Mouse (Mus musculus): ENCODE data around the gene Olfr986. TPM values are rescaled to one million over a fixed set of nuclear protein-coding genes. Genes with fewer than 3 reads are reported as not detected.
"Not testable (repeated sequence)": the region's sequence is repeated elsewhere in the genome, so short reads cannot be mapped to it uniquely, and the experiment has no call there.

Olfr986 gene
- not detected for total RNA-seq (2021)
- long read RNA-seq, experiment 1: 0 reads
- long read RNA-seq, experiment 2: 0 reads

- no peak for DNase-seq
- intact Hi-C loops (cut with DNase I): no loop called here
Observed at GRCm38 (mm10) chr9:40180620-40181019, at the start of gene Olfr986. Gene Olfr986 (plus strand): TSS chr9:40180920.

GRCm38 (mm10) chr9:40136987-40137688 lies 43.6 kb upstream of the Olfr986 start:
- peak in 1 of 2 experiments; percentile 5 for DNase-seq
- intact Hi-C loops (cut with DNase I): no loop called here

GRCm38 (mm10) chr9:40139484-40139883 lies 41.2 kb upstream of the Olfr986 start:
- intact Hi-C loops (cut with DNase I): no loop called here
- DNase-seq: no peak

GRCm38 (mm10) chr9:40141544-40141943 lies 39.2 kb upstream of the Olfr986 start:
- DNase-seq: no peak
- intact Hi-C loops (cut with DNase I): no loop called here

- DNase-seq: no peak
- intact Hi-C loops (cut with DNase I): no loop called here
Observed at GRCm38 (mm10) chr9:40155118-40155644, 25.5 kb upstream of the Olfr986 start.

- peak; percentile 5 to 12 for DNase-seq
- intact Hi-C loops (cut with DNase I): no loop called here
Observed at GRCm38 (mm10) chr9:40166446-40166845, 14.3 kb upstream of the Olfr986 start.

GRCm38 (mm10) chr9:40177017-40177416 lies 3.7 kb upstream of the Olfr986 start:
- intact Hi-C loops (cut with DNase I): no loop called here
- no peak for DNase-seq

GRCm38 (mm10) chr9:40185166-40185565 lies 4.4 kb downstream of the Olfr986 start:
- intact Hi-C loops (cut with DNase I); DNase-seq: not testable (repeated sequence)

- intact Hi-C loops (cut with DNase I): no loop called here
- DNase-seq: no peak
Observed at GRCm38 (mm10) chr9:40191086-40191876, 10.6 kb downstream of the Olfr986 start.

- intact Hi-C loops (cut with DNase I): no loop called here
Observed at GRCm38 (mm10) chr9:40192098-40193038, 11.6 kb downstream of the Olfr986 start, which contains the start of gene Zfp202. Gene Zfp202 (plus strand): TSS chr9:40192316.

GRCm38 (mm10) chr9:40195981-40196380 lies 15.3 kb downstream of the Olfr986 start:
- DNase-seq: peak in 1 of 2 experiments; percentile 17
- intact Hi-C loops (cut with DNase I): no loop called here

More at GRCm38 (mm10) chr9:40192098-40193038, 11.6 kb downstream of the Olfr986 start, which contains the start of gene Zfp202:
- peak; percentile 86 to 91 for DNase-seq

GRCm38 (mm10) chr9:40206546-40206950 lies 25.8 kb downstream of the Olfr986 start:
- DNase-seq: no peak
- intact Hi-C loops (cut with DNase I): no loop called here

GRCm38 (mm10) chr9:40210744-40211143 lies 30.0 kb downstream of the Olfr986 start:
- intact Hi-C loops (cut with DNase I): no loop called here
- DNase-seq: no peak

GRCm38 (mm10) chr9:40214058-40214457 lies 33.3 kb downstream of the Olfr986 start:
- DNase-seq: no peak

GRCm38 (mm10) chr9:40216651-40217050 lies 35.9 kb downstream of the Olfr986 start:
- intact Hi-C loops (cut with DNase I): no loop called here

More at GRCm38 (mm10) chr9:40214058-40214457, 33.3 kb downstream of the Olfr986 start:
- intact Hi-C loops (cut with DNase I): no loop called here

GRCm38 (mm10) chr9:40224289-40224688 lies 43.6 kb downstream of the Olfr986 start:
- no peak for DNase-seq
- intact Hi-C loops (cut with DNase I): loop anchor here (1.0 to 10.0 kb wide), 2 partner anchors 106 to 171 kb away; no protein-coding TSS in a partner anchor

More at GRCm38 (mm10) chr9:40216651-40217050, 35.9 kb downstream of the Olfr986 start:
- DNase-seq: no peak

GRCm38 (mm10) chr9:40227874-40228789 lies 47.4 kb downstream of the Olfr986 start:
- DNase-seq: peak; percentile 34 to 62
- intact Hi-C loops (cut with DNase I): loop anchor here (1.0 to 10.0 kb wide), 4 partner anchors 102 to 249 kb away; no protein-coding TSS in a partner anchor

- DNase-seq: no peak
- intact Hi-C loops (cut with DNase I): loop anchor here (1.0 to 10.0 kb wide), 4 partner anchors 101 to 248 kb away; no protein-coding TSS in a partner anchor
Observed at GRCm38 (mm10) chr9:40228804-40229331, 48.1 kb downstream of the Olfr986 start.
